20 mouse cellular contexts compared by ENCODE assay signal in genomic region chr13:15907806-15908205, GRCm38 (mm10).
"Had no signal": no experiment of that assay in that cellular context is flagged by ENCODE, and none has a peak within 500 bp of the region (broad histone marks: within the 10 kb centered on the region; RNA-seq: fewer than 3 reads in every experiment).

No protein-coding gene starts in this region.

- H3K27me3 ChIP-seq: megakaryocyte, embryonic 14.5 days; midbrain, embryonic 13.5 days; midbrain, embryonic 15.5 days; neural tube, embryonic 13.5 days; neural tube, embryonic 15.5 days; stomach, embryonic 15.5 days had no signal

- H3K27ac ChIP-seq: midbrain, embryonic 13.5 days; midbrain, embryonic 15.5 days; neural tube, embryonic 13.5 days; neural tube, embryonic 15.5 days; stomach, embryonic 15.5 days; stomach, postnatal 0 days had no signal

- ATAC-seq: midbrain, embryonic 13.5 days; midbrain, embryonic 15.5 days had no signal

- H3K36me3 ChIP-seq: midbrain, embryonic 13.5 days; midbrain, embryonic 15.5 days; neural tube, embryonic 13.5 days; neural tube, embryonic 15.5 days; stomach, embryonic 15.5 days had no signal

- H3K4me3 ChIP-seq: megakaryocyte, embryonic 14.5 days; midbrain, embryonic 13.5 days; midbrain, embryonic 15.5 days; neural tube, embryonic 13.5 days; neural tube, embryonic 15.5 days; stomach, embryonic 15.5 days had no signal

- H3K4me2 ChIP-seq: lung, embryonic 14.5 days; midbrain, embryonic 11.5 days; midbrain, embryonic 13.5 days; midbrain, embryonic 15.5 days; neural tube, embryonic 13.5 days; neural tube, embryonic 15.5 days; stomach, embryonic 15.5 days had no signal

- H3K9ac ChIP-seq: lung, embryonic 14.5 days; midbrain, embryonic 13.5 days; midbrain, embryonic 15.5 days; neural tube, embryonic 13.5 days; neural tube, embryonic 15.5 days; stomach, embryonic 15.5 days had no signal

- H3K4me1 ChIP-seq: megakaryocyte, embryonic 14.5 days; midbrain, embryonic 13.5 days; midbrain, embryonic 15.5 days; neural tube, embryonic 13.5 days; neural tube, embryonic 15.5 days; stomach, embryonic 15.5 days had no signal

- DNase-seq: lung, adult 18-20 months; lung, embryonic 14.5 days; lung, postnatal 10 days; lung, postnatal 4 days; retina, postnatal 1 day; right cerebral cortex, adult 18-20 months; right cerebral cortex, postnatal 25 days; right cerebral cortex, postnatal 4 days; spleen, adult 18-20 months; thymus, adult 2 months; thymus, postnatal 25 days; thymus, postnatal 4 days had no signal

- H3K9me3 ChIP-seq: megakaryocyte, embryonic 14.5 days; midbrain, embryonic 13.5 days; midbrain, embryonic 15.5 days; neural tube, embryonic 13.5 days; neural tube, embryonic 15.5 days; stomach, embryonic 15.5 days had no signal
